Mouse (Mus musculus) liver, postnatal 0 days (tissue): ENCODE data around the gene Atg16l1.

Experiments used
- CTCF ChIP-seq: sonication (generic); IDR thresholded peaks from 2 replicates; pipeline ENCODE4 v1.5.1; 2016; ENCODE audit warnings: antibody characterized with exemption, low read depth
- EP300 ChIP-seq: IDR thresholded peaks from 2 replicates; pipeline ENCODE4 v1.6.1; 2016; ENCODE audit warnings: antibody characterized with exemption, low read depth, mild to moderate bottlenecking

DNA sequence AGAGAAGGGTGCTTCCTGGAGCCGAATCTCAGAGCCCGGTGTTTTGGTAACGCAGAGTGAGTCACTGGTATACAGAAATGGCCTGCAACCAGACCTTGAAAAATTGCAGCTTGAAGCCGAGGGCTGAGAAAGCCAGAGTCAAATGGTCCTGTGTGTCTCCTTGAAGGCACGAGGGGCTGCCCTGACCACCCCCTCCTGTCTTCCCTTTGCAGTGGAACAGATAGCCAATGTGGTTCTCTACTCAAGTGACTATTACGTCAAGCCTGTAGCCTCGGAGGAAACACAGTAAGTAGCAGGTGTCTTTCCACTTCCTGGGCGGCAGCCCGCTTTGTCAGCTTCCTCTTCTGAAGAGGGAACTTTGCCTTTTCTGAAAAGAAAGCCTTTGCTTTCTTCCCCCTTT lies 72.5 kb downstream of the Atg16l1 start:
- TF ChIP-seq EP300 (no peak; the same call in 1 of the 2 replicates), CTCF (no peak)
